Mouse (Mus musculus) liver, postnatal 0 days (tissue): Measurements from ENCODE around the gene Pdia4. TPM values are rescaled to one million over a fixed set of nuclear protein-coding genes. Genes with fewer than 3 reads are reported as not detected.

ENCODE experiments used
- ATAC-seq: fragments of 200-750 bp; cut with Nextera tagmentation; 2 replicates; pipeline ENCODE4 v1.8.0; 2017; ENCODE audit warnings: mild to moderate bottlenecking, moderate library complexity
- DNase-seq: peaks from one replicate; pipeline ENCODE4 v3.0.0-alpha.2; 2016
- H3K27ac ChIP-seq: fragments of 300-500 bp; sonication (generic); 2 replicates; pipeline ENCODE4 v1.5.1; 2014; ENCODE audit warnings: antibody characterized with exemption, moderate library complexity, mild to moderate bottlenecking, low read depth
- H3K27me3 ChIP-seq: fragments of 300-500 bp; sonication (generic); 2 replicates; pipeline ENCODE4 v1.6.1; 2014; ENCODE audit warnings: low read length, control low read depth, mixed read lengths; ENCODE audit not compliant: insufficient read depth
- H3K36me3 ChIP-seq: fragments of 300-500 bp; sonication (generic); replicated peaks from 2 replicates; pipeline ENCODE4 v1.6.1; 2014; ENCODE audit warnings: mild to moderate bottlenecking, control low read depth, low read length, moderate library complexity, mixed read lengths; ENCODE audit not compliant: insufficient read depth
- H3K4me1 ChIP-seq: fragments of 300-500 bp; sonication (generic); 2 replicates; pipeline ENCODE4 v1.6.1; 2014; ENCODE audit warnings: antibody characterized with exemption, mild to moderate bottlenecking, control low read depth; ENCODE audit not compliant: insufficient read depth
- H3K4me2 ChIP-seq: fragments of 300-500 bp; sonication (generic); 2 replicates; pipeline ENCODE4 v1.6.1; 2014; ENCODE audit warnings: low read depth, mild to moderate bottlenecking, low read length, moderate library complexity, mixed read lengths
- H3K4me3 ChIP-seq: fragments of 300-500 bp; sonication (generic); 2 replicates; pipeline ENCODE4 v1.5.1; 2014; ENCODE audit warnings: low read depth, low read length
- H3K9ac ChIP-seq: fragments of 300-500 bp; sonication (generic); replicated peaks from 2 replicates; pipeline ENCODE4 v1.6.1; 2014; ENCODE audit warnings: mild to moderate bottlenecking, moderate library complexity
- H3K9me3 ChIP-seq: fragments of 300-500 bp; sonication (generic); 2 replicates; pipeline ENCODE4 v1.6.1; 2016; ENCODE audit warnings: mild to moderate bottlenecking, control low read depth, low read length, mixed read lengths
- CTCF ChIP-seq: sonication (generic); IDR thresholded peaks from 2 replicates; pipeline ENCODE4 v1.5.1; 2016; ENCODE audit warnings: antibody characterized with exemption, low read depth
- EP300 ChIP-seq: IDR thresholded peaks from 2 replicates; pipeline ENCODE4 v1.6.1; 2016; ENCODE audit warnings: antibody characterized with exemption, low read depth, mild to moderate bottlenecking
- WGBS: fragments of 180-500 bp; shearing (Covaris S2); extraction: QIAGEN DNeasy Blood & Tissue Kit; methylation state at CpG from one replicate; pipeline ENCODE4 v1.1.7; 2014; ENCODE audit not compliant: insufficient replicate concordance; 5-methylcytosine and 5-hydroxymethylcytosine counted together
- polyA plus RNA-seq: library from polyadenylated mRNA; unstranded; fragments of >200 nt; fragmentation: Nextera tagmentation; extraction: Ambion mirVana; gene quantifications from 2 replicates; pipeline ENCODE4 v1.2.1, GENCODE M21; 2015

Pdia4 gene
- polyA plus RNA-seq, 1 experiment from 2014 or later, result 101 TPM

- no peak overlapping the region for H3K4me3 ChIP-seq
- 0 out of 2 replicates have a peak overlapping the region, but pooled peaks have one; percentile 3 for H3K9ac ChIP-seq
- DNase-seq (no peak), ATAC-seq (no peak)
- H3K4me1 ChIP-seq, result peaks cover 9% of the 10 kb centered on the region
- peak overlapping the region; percentile 20; the same call in 1 of the 2 replicates for H3K4me2 ChIP-seq
- WGBS, result 32% methylated on average over 2 of the region's 2 CpGs
- H3K27me3 ChIP-seq, result no peaks in the 10 kb centered on the region
- 0 out of 2 replicates have a peak, but pooled peaks cover 1% of the 10 kb centered on the region for H3K36me3 ChIP-seq
- TF ChIP-seq CTCF, result no peak
- TF ChIP-seq EP300, result no peak
- no peak overlapping the region for H3K27ac ChIP-seq
- no peaks in the 10 kb centered on the region for H3K9me3 ChIP-seq
Measured at GRCm38 (mm10) chr6:47837630-47838029, 24.4 kb upstream of the Pdia4 start.

- TF ChIP-seq CTCF (no peak), EP300 (no peak)
- peak overlapping the region; percentile 94 for H3K27ac ChIP-seq
- H3K27me3 ChIP-seq, result no peaks in the 10 kb centered on the region
- 0% methylated on average over 36 of the region's 49 CpGs for WGBS
- H3K4me3 ChIP-seq, result peak overlapping the region; percentile 92
- ATAC-seq, result peak; percentile 63
- H3K9ac ChIP-seq, result peak overlapping the region; percentile 96
- peaks cover 9% of the 10 kb centered on the region for H3K4me1 ChIP-seq
- no peaks in the 10 kb centered on the region for H3K36me3 ChIP-seq
- DNase-seq, result peak; percentile 68
- H3K4me2 ChIP-seq, result peak overlapping the region; percentile 85
- H3K9me3 ChIP-seq, result no peaks in the 10 kb centered on the region
Measured at GRCm38 (mm10) chr6:47835984-47836521, 22.8 kb upstream of the Pdia4 start.

- DNase-seq, result peak; percentile 96
- peak within 1 kb of the TSS; percentile 85 for H3K4me2 ChIP-seq
- no peaks in the 10 kb centered on the region for H3K27me3 ChIP-seq
- under 1% methylated on average over 51 of the region's 52 CpGs for WGBS
- H3K9me3 ChIP-seq, result no peaks in the 10 kb centered on the region
- peak within 1 kb of the TSS; percentile 94 for H3K27ac ChIP-seq
- no peaks in the 10 kb centered on the region for H3K36me3 ChIP-seq
- TF ChIP-seq CTCF, result peak; percentile 100
- TF ChIP-seq EP300, result no peak
- H3K4me3 ChIP-seq, result peak within 1 kb of the TSS; percentile 92
- H3K9ac ChIP-seq, result peak within 1 kb of the TSS; percentile 96
- ATAC-seq, result peak; percentile 93
- peaks cover 12% of the 10 kb centered on the region for H3K4me1 ChIP-seq
Measured at GRCm38 (mm10) chr6:47835482-47835983, 22.3 kb upstream of the Pdia4 start, which contains the start of gene Zfp398. Gene Zfp398, plus strand, starts transcription at chr6:47835661.

- no peak overlapping the region for H3K4me3 ChIP-seq
- H3K4me2 ChIP-seq, result no peak overlapping the region
- no peak for ATAC-seq
- no peak overlapping the region for H3K27ac ChIP-seq
- no peak overlapping the region for H3K9ac ChIP-seq
- DNase-seq, result no peak
- 92% methylated on average over 1 of the region's 1 CpGs for WGBS
- H3K9me3 ChIP-seq, result no peaks in the 10 kb centered on the region
- no peaks in the 10 kb centered on the region for H3K27me3 ChIP-seq
- H3K36me3 ChIP-seq, result no peaks in the 10 kb centered on the region
- H3K4me1 ChIP-seq, result peaks cover 10% of the 10 kb centered on the region
- no peak for TF ChIP-seq EP300
- TF ChIP-seq CTCF, result no peak
Measured at GRCm38 (mm10) chr6:47832220-47832619, 19.0 kb upstream of the Pdia4 start.

- H3K27ac ChIP-seq, result peak within 1 kb of the TSS; percentile 36; the same call in 1 of the 2 replicates
- H3K9me3 ChIP-seq, result no peaks in the 10 kb centered on the region
- DNase-seq, result peak; percentile 95
- TF ChIP-seq CTCF, result peak; percentile 99
- TF ChIP-seq EP300, result no peak
- H3K4me1 ChIP-seq, result peaks cover 14% of the 10 kb centered on the region
- WGBS, result 3% methylated on average over 62 of the region's 64 CpGs
- peak; percentile 93 for ATAC-seq
- H3K9ac ChIP-seq, result peak within 1 kb of the TSS; percentile 81
- no peaks in the 10 kb centered on the region for H3K27me3 ChIP-seq
- peak within 1 kb of the TSS; percentile 66 for H3K4me3 ChIP-seq
- H3K36me3 ChIP-seq, result no peaks in the 10 kb centered on the region
- H3K4me2 ChIP-seq, result peak within 1 kb of the TSS; percentile 96
Measured at GRCm38 (mm10) chr6:47830104-47831078, 17.2 kb upstream of the Pdia4 start, which contains the start of gene Zfp786. Gene Zfp786, minus strand, starts transcription at chr6:47830867.

GRCm38 (mm10) chr6:47828950-47829349 lies 15.7 kb upstream of the Pdia4 start:
- peak overlapping the region; percentile 96; the same call in 1 of the 2 replicates for H3K4me2 ChIP-seq
- DNase-seq (no peak), ATAC-seq (peak; percentile 33; the same call in 1 of the 2 replicates)
- no peak overlapping the region for H3K27ac ChIP-seq
- H3K9me3 ChIP-seq, result no peaks in the 10 kb centered on the region
- 40% methylated on average over 1 of the region's 1 CpGs for WGBS
- H3K9ac ChIP-seq, result no peak overlapping the region
- peaks cover 12% of the 10 kb centered on the region for H3K4me1 ChIP-seq
- TF ChIP-seq CTCF (peak; percentile 73), EP300 (no peak)
- H3K36me3 ChIP-seq, result no peaks in the 10 kb centered on the region
- H3K4me3 ChIP-seq, result no peak overlapping the region
- H3K27me3 ChIP-seq, result no peaks in the 10 kb centered on the region
